Mouse (Mus musculus) thymus, adult 18-20 months (tissue): Measurements from ENCODE around the gene Fam216b.

Experiments
- DNase-seq, 2 experiments: peaks; one replicate each; pipeline ENCODE4 v3.0.0; 2022; ENCODE audit warnings: mixed read lengths in 2 of 2

Fam216b gene

GRCm38 (mm10) chr14:78088907-78089306 is at the start of gene Fam216b:
Fam216b (minus strand) TSS chr14:78089007.
- no peak for DNase-seq

GRCm38 (mm10) chr14:78132368-78133052 is 43.7 kb upstream of the Fam216b start:
- DNase-seq: no peak

GRCm38 (mm10) chr14:78126670-78127069 is 37.9 kb upstream of the Fam216b start:
- no peak for DNase-seq

- DNase-seq: no peak
Measured at GRCm38 (mm10) chr14:78120286-78120685, 31.5 kb upstream of the Fam216b start.

GRCm38 (mm10) chr14:78119449-78120200 is 30.8 kb upstream of the Fam216b start:
- DNase-seq: no peak

GRCm38 (mm10) chr14:78117671-78118070 is 28.9 kb upstream of the Fam216b start:
- DNase-seq: no peak

GRCm38 (mm10) chr14:78117268-78117667 is 28.5 kb upstream of the Fam216b start:
- DNase-seq: no peak

GRCm38 (mm10) chr14:78112466-78112865 is 23.7 kb upstream of the Fam216b start:
- no peak for DNase-seq

GRCm38 (mm10) chr14:78110871-78111270 is 22.1 kb upstream of the Fam216b start:
- no peak for DNase-seq

- no peak for DNase-seq
Measured at GRCm38 (mm10) chr14:78109419-78109818, 20.6 kb upstream of the Fam216b start.

GRCm38 (mm10) chr14:78108388-78108787 is 19.6 kb upstream of the Fam216b start:
- no peak for DNase-seq

- DNase-seq: no peak
Measured at GRCm38 (mm10) chr14:78089591-78089990, 784 bp upstream of the Fam216b start.

- no peak for DNase-seq
Measured at GRCm38 (mm10) chr14:78083465-78083864, 5.3 kb downstream of the Fam216b start.

- DNase-seq: no peak
Measured at GRCm38 (mm10) chr14:78077508-78077907, 11.3 kb downstream of the Fam216b start.

GRCm38 (mm10) chr14:78065938-78066710 is 22.7 kb downstream of the Fam216b start:
- DNase-seq: no peak

GRCm38 (mm10) chr14:78062484-78062883 is 26.3 kb downstream of the Fam216b start:
- no peak for DNase-seq

GRCm38 (mm10) chr14:78060609-78060951 is 28.2 kb downstream of the Fam216b start:
- DNase-seq: no peak

GRCm38 (mm10) chr14:78059878-78060608 is 28.8 kb downstream of the Fam216b start:
- DNase-seq: no peak

- no peak for DNase-seq
Measured at GRCm38 (mm10) chr14:78057362-78057761, 31.4 kb downstream of the Fam216b start.

- DNase-seq: no peak
Measured at GRCm38 (mm10) chr14:78056371-78056770, 32.4 kb downstream of the Fam216b start.

GRCm38 (mm10) chr14:78048674-78049073 is 40.1 kb downstream of the Fam216b start:
- no peak for DNase-seq

- DNase-seq: no peak
Measured at GRCm38 (mm10) chr14:78048258-78048657, 40.5 kb downstream of the Fam216b start.

GRCm38 (mm10) chr14:78043079-78043478 is 45.7 kb downstream of the Fam216b start:
- DNase-seq: no peak
